Mouse (Mus musculus) frontal cortex, postnatal 36 days (tissue): Measurements from ENCODE around the gene Ubtd1.
A peak's percentile ranks its signal among the peaks of the same experiment; 100 is the strongest.
"Not testable (repeated sequence)": the region's sequence is repeated elsewhere in the genome, so short reads cannot be mapped to it uniquely, and the experiment has no call there.

ENCODE experiments used
- DNase-seq, 2 experiments: peaks; one replicate each; pipeline ENCODE4 v3.0.0; 2022; ENCODE audit warnings: low spot score in 2 of 2

Ubtd1 gene

GRCm38 (mm10) chr19:42061443-42061842 lies 79.9 kb downstream of the Ubtd1 start:
- DNase-seq: no peak

- DNase-seq: no peak
These were observed 87.1 kb downstream of the Ubtd1 start for GRCm38 (mm10) chr19:42068441-42069240.

- DNase-seq: peak in 1 of 2 experiments; percentile 36
These were observed 87.6 kb downstream of the Ubtd1 start for GRCm38 (mm10) chr19:42069241-42069525.

DNA sequence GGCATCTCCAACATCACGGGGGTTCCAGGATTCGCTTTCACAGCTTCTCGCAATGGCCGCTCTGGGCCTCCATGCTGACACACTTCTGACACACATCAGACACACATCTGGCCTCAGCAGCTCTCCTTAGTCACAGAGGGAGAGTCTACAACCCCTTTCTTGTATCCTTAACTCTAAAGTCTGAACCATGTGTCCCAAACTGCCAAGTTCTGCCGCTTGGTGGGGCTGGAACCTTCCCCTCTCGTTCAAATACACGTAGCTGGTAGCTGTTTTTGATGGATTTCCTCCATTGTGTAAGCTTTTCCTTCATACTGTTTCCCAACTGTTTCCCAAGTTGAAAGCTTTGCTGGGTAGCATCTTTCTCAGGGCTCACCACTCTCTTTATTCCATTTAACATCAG lies 89.7 kb downstream of the Ubtd1 start:
- no peak for DNase-seq

- no peak for DNase-seq
These were observed 90.5 kb downstream of the Ubtd1 start for GRCm38 (mm10) chr19:42071886-42072608.

GRCm38 (mm10) chr19:42072802-42073201 lies 91.2 kb downstream of the Ubtd1 start:
- DNase-seq: no peak

GRCm38 (mm10) chr19:42075051-42075450 lies 93.5 kb downstream of the Ubtd1 start:
- DNase-seq: no peak

GRCm38 (mm10) chr19:42075992-42076391 lies 94.4 kb downstream of the Ubtd1 start:
- no peak for DNase-seq

DNA sequence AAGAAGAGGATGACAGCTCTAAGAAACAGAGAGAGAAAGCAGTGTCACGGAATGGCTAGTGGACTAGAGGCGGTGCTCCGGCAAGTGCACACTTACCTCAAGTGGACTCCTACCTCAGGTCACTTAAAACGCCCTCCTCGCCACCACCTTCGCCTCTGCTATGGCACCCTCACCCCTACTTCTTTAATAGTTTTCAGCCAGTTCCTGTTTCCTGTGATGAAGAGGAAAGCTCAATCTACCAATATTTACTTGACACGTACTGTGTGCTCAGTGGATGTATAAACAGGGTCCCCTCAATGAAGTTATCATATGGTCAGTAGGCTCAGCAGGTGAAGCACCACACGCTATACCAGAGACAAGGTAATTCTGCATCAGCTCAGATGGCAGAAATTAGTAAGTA lies 97.0 kb downstream of the Ubtd1 start:
- DNase-seq: no peak

DNA sequence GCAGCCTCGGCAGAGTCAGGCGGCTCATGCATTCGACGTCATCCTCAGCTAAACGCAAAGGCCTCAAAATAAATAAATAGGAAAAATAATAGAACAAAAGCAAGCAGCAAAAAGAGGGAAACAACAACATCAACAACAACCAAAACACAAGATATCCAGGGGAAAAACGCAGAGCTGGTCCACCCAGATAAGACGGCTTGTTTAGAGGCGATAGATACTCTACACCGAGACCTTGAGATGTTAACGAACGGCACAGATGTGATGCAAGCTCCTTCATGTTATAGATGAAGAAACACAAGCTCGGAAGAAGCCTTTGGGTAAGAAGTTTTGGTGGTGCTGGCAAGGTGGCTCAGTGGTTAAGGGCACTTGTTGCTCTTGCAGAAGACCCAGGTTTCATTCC lies 97.4 kb downstream of the Ubtd1 start:
- no peak for DNase-seq

GRCm38 (mm10) chr19:42079950-42080349 lies 98.4 kb downstream of the Ubtd1 start:
- no peak for DNase-seq

GRCm38 (mm10) chr19:42080469-42080868 lies 98.9 kb downstream of the Ubtd1 start:
- DNase-seq: no peak

DNA sequence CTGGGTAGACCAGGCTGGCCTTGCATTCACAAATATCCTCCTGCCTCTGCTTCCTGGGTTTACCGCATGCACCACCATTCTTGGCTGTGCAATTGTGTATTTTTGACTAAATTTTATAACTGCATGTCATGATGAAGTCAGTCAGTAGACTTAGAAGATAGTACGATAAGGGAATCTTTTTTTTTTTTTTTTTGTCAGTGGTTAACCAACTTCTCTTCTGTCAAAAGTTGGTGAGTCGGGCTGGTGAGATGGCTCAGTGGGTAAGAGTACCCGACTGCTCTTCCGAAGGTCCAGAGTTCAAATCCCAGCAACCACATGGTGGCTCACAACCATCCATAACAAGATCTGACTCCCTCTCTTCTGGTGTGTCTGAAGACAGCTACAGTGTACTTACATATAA lies 100.0 kb downstream of the Ubtd1 start:
- not testable (repeated sequence) for DNase-seq
